Mouse (Mus musculus): Measurements from ENCODE around the gene Dip2c. TPM values are rescaled to one million over a fixed set of nuclear protein-coding genes. Genes with fewer than 3 reads are reported as not detected.
A peak's percentile ranks its signal among the peaks of the same experiment; 100 is the strongest.

Dip2c gene
- polyA plus RNA-seq, 1 experiment from 2014 or later = 2.3 TPM

- no peak overlapping the region for H3K4me2 ChIP-seq (ENCODE audit: low read depth, low read length)
- H3K9ac ChIP-seq (ENCODE audit: low read depth, low read length) = no peak overlapping the region
- H3K27me3 ChIP-seq (replicated peaks; ENCODE audit: control insufficient read depth, insufficient read depth, low read length) = no peaks in the 10 kb centered on the region
- no peak for ATAC-seq
- H3K4me1 ChIP-seq (ENCODE audit: control insufficient read depth, insufficient read depth, low read length) = peaks cover 4% of the 10 kb centered on the region
- H3K9me3 ChIP-seq (ENCODE audit: control insufficient read depth, low read length) = no peaks in the 10 kb centered on the region
- H3K27ac ChIP-seq (ENCODE audit: low read length) = no peak overlapping the region
- H3K36me3 ChIP-seq (ENCODE audit: control insufficient read depth, insufficient read depth, low read length) = no peaks in the 10 kb centered on the region
- no peak overlapping the region for H3K4me3 ChIP-seq (ENCODE audit: low read length)
- 83% methylated on average over 3 of the region's 3 CpGs for WGBS
Measured at GRCm38 (mm10) chr13:9450276-9450675, 173.9 kb downstream of the Dip2c start.

DNA sequence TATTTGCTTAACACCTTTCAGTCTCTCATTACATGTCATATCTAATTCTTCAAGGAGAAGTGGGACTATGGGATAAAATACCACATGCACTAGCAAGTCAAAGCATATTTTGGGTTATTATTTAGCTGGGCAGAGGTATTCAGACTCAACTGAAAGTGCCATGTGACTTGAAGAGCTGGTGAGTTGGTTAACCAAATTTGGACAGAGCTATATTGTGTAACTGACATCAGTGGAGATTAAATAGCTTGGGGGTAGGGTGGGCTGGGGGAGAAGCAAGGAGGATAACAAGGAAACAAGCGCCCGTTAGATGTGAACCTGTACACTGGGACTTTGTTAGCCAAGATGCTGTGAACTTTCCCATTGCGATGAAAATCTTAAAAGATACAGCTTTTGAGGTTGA lies 175.6 kb downstream of the Dip2c start:
- Histone ChIP-seq H3K4me1 (ENCODE audit: control insufficient read depth, insufficient read depth, low read length) (no peaks in the 10 kb centered on the region), H3K9ac (ENCODE audit: low read depth, low read length) (no peak overlapping the region), H3K4me2 (ENCODE audit: low read depth, low read length) (no peak overlapping the region), H3K36me3 (ENCODE audit: control insufficient read depth, insufficient read depth, low read length) (no peaks in the 10 kb centered on the region), H3K9me3 (ENCODE audit: control insufficient read depth, low read length) (no peaks in the 10 kb centered on the region), H3K4me3 (ENCODE audit: low read length) (no peak overlapping the region), H3K27ac (ENCODE audit: low read length) (no peak overlapping the region), H3K27me3 (replicated peaks; ENCODE audit: control insufficient read depth, insufficient read depth, low read length) (no peaks in the 10 kb centered on the region)
- ATAC-seq = no peak
- WGBS = 90% methylated on average over 3 of the region's 3 CpGs

DNA sequence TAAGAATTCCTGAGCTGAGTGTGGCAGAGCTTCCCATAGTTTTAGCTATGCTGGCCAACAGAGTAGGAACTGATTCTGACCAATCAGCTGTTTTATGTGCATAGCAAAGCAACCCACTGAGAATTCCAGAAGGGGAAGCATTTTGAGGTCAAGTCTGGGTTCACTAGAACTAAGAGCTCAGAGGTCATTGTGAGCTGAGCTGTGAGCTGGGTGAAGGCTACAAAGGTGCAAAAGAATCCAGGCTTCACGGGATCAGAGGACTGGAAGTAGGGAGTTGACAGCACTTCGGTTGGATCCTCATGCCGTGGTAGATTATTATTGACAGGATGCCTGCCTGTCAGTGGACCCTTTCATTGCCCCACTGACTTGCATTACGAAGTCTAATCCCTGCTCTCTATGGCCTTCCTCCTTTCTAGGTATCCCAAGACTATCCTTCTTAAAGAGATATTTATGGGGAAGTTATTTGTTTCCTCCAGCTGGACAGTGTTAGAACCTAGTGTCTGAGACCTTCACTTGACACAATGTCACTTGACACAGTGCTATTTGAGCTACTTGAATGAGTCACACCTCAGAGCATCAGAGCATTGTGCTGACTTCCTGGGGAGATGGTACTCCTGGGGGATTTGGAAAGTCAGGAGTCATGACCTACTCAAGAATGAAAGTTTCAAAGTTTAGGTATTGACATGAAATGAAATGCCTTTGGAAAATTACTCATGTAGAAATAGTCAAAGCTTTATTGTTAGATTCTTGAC lies 178.3 kb downstream of the Dip2c start:
- H3K9ac ChIP-seq (ENCODE audit: low read depth, low read length) = no peak overlapping the region
- no peaks in the 10 kb centered on the region for H3K9me3 ChIP-seq (ENCODE audit: control insufficient read depth, low read length)
- no peak overlapping the region for H3K4me3 ChIP-seq (ENCODE audit: low read length)
- H3K4me2 ChIP-seq (ENCODE audit: low read depth, low read length) = no peak overlapping the region
- no peaks in the 10 kb centered on the region for H3K36me3 ChIP-seq (ENCODE audit: control insufficient read depth, insufficient read depth, low read length)
- no peaks in the 10 kb centered on the region for H3K4me1 ChIP-seq (ENCODE audit: control insufficient read depth, insufficient read depth, low read length)
- 68% methylated on average over 4 of the region's 4 CpGs for WGBS
- ATAC-seq = no peak
- no peaks in the 10 kb centered on the region for H3K27me3 ChIP-seq (replicated peaks; ENCODE audit: control insufficient read depth, insufficient read depth, low read length)
- no peak overlapping the region for H3K27ac ChIP-seq (ENCODE audit: low read length)

DNA sequence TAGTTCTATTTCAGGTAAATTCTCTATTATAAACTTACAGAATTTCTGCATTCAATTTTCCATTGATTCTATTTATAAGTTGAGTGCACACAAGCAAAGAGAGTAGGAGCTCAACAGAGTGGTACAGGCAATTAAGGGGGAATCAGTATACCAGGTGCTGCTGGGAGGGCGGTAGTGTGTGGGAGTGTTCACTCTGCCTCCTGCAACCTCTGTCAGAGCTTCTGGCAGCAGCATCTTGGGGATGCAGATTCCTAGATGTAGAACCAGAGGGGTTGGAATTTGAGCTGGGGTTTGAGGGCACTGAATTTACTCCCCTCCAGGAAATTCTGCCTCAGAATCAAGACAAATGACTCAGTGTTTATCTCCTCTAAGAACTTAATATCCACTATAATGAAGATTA lies 179.7 kb downstream of the Dip2c start:
- no peak overlapping the region for H3K27ac ChIP-seq (ENCODE audit: low read length)
- H3K36me3 ChIP-seq (ENCODE audit: control insufficient read depth, insufficient read depth, low read length) = no peaks in the 10 kb centered on the region
- ATAC-seq = no peak
- H3K9ac ChIP-seq (ENCODE audit: low read depth, low read length) = no peak overlapping the region
- H3K9me3 ChIP-seq (ENCODE audit: control insufficient read depth, low read length) = no peaks in the 10 kb centered on the region
- no peak overlapping the region for H3K4me3 ChIP-seq (ENCODE audit: low read length)
- WGBS = 73% methylated on average over 1 of the region's 1 CpGs
- H3K27me3 ChIP-seq (replicated peaks; ENCODE audit: control insufficient read depth, insufficient read depth, low read length) = no peaks in the 10 kb centered on the region
- no peak overlapping the region for H3K4me2 ChIP-seq (ENCODE audit: low read depth, low read length)
- no peaks in the 10 kb centered on the region for H3K4me1 ChIP-seq (ENCODE audit: control insufficient read depth, insufficient read depth, low read length)

- no peak for ATAC-seq
- Histone ChIP-seq H3K4me3 (ENCODE audit: low read length) (no peak overlapping the region), H3K9ac (ENCODE audit: low read depth, low read length) (no peak overlapping the region), H3K9me3 (ENCODE audit: control insufficient read depth, low read length) (no peaks in the 10 kb centered on the region), H3K27me3 (replicated peaks; ENCODE audit: control insufficient read depth, insufficient read depth, low read length) (no peaks in the 10 kb centered on the region), H3K27ac (ENCODE audit: low read length) (no peak overlapping the region), H3K4me1 (ENCODE audit: control insufficient read depth, insufficient read depth, low read length) (no peaks in the 10 kb centered on the region), H3K36me3 (ENCODE audit: control insufficient read depth, insufficient read depth, low read length) (no peaks in the 10 kb centered on the region), H3K4me2 (ENCODE audit: low read depth, low read length) (no peak overlapping the region)
- 85% methylated on average over 8 of the region's 8 CpGs for WGBS
Measured at GRCm38 (mm10) chr13:9457420-9458308, 181.3 kb downstream of the Dip2c start.

DNA sequence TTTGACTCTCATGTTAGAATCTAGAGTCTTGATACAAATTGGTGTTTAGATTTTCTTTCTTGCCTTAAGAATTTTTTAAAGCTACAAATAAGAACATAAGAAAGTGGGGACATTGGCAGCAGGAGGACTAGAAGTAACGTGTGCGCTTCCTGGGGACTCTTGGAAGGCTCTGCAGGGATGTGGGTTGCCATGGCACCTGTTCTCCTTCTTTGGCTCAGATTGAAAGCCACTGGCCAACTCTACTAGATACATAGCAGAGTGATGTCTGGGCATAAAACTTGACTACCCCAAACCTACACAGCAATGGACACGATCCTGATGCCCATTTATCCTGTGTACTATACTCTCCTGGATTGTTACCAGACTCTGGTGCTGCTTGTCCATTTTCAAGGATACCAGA lies 188.1 kb downstream of the Dip2c start:
- H3K27me3 ChIP-seq (replicated peaks; ENCODE audit: control insufficient read depth, insufficient read depth, low read length) = no peaks in the 10 kb centered on the region
- no peak overlapping the region for H3K9ac ChIP-seq (ENCODE audit: low read depth, low read length)
- no peak overlapping the region for H3K27ac ChIP-seq (ENCODE audit: low read length)
- ATAC-seq = no peak
- H3K9me3 ChIP-seq (ENCODE audit: control insufficient read depth, low read length) = no peaks in the 10 kb centered on the region
- H3K4me1 ChIP-seq (ENCODE audit: control insufficient read depth, insufficient read depth, low read length) = no peaks in the 10 kb centered on the region
- no peak overlapping the region for H3K4me3 ChIP-seq (ENCODE audit: low read length)
- H3K36me3 ChIP-seq (ENCODE audit: control insufficient read depth, insufficient read depth, low read length) = no peaks in the 10 kb centered on the region
- no peak overlapping the region for H3K4me2 ChIP-seq (ENCODE audit: low read depth, low read length)
- 90% methylated on average over 3 of the region's 3 CpGs for WGBS

DNA sequence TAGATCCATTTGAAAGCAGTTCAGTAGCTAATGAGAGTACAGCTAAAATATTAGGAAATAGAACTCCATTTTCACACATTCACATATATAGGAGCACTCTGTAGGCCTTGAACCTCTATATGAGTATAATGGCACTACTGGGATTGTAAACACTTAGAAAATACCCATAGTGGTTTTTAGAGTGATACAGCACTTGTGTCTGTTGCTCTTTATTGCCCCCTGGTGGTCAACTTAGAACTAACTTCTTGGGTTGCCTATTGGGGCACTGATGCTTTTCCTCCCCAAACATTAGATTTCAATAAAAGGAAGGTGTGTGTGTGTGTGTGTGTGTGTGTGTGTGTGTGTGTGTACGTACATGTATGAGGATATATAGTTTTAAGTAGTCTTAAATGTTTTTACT lies 190.9 kb downstream of the Dip2c start:
- ATAC-seq = peak; percentile 48; the same call in 1 of the 2 replicates
- no peaks in the 10 kb centered on the region for H3K9me3 ChIP-seq (ENCODE audit: control insufficient read depth, low read length)
- 45% methylated on average over 1 of the region's 1 CpGs for WGBS

GRCm38 (mm10) chr13:9473383-9473782 lies 197.1 kb downstream of the Dip2c start:
- no peaks in the 10 kb centered on the region for H3K9me3 ChIP-seq (ENCODE audit: control insufficient read depth, low read length)
- no peak for ATAC-seq
- no peak overlapping the region for H3K4me2 ChIP-seq (ENCODE audit: low read depth, low read length)
- H3K27ac ChIP-seq (ENCODE audit: low read length) = no peak overlapping the region
- no peaks in the 10 kb centered on the region for H3K27me3 ChIP-seq (replicated peaks; ENCODE audit: control insufficient read depth, insufficient read depth, low read length)
- WGBS = 92% methylated on average over 1 of the region's 1 CpGs
- H3K4me1 ChIP-seq (ENCODE audit: control insufficient read depth, insufficient read depth, low read length) = no peaks in the 10 kb centered on the region
- no peaks in the 10 kb centered on the region for H3K36me3 ChIP-seq (ENCODE audit: control insufficient read depth, insufficient read depth, low read length)
- H3K4me3 ChIP-seq (ENCODE audit: low read length) = no peak overlapping the region
- H3K9ac ChIP-seq (ENCODE audit: low read depth, low read length) = no peak overlapping the region

More for the DNA sequence above, 190.9 kb downstream of the Dip2c start:
- Histone ChIP-seq H3K36me3 (ENCODE audit: control insufficient read depth, insufficient read depth, low read length) (no peaks in the 10 kb centered on the region), H3K4me2 (ENCODE audit: low read depth, low read length) (no peak overlapping the region), H3K27me3 (replicated peaks; ENCODE audit: control insufficient read depth, insufficient read depth, low read length) (no peaks in the 10 kb centered on the region), H3K27ac (ENCODE audit: low read length) (no peak overlapping the region), H3K4me3 (ENCODE audit: low read length) (no peak overlapping the region), H3K4me1 (ENCODE audit: control insufficient read depth, insufficient read depth, low read length) (no peaks in the 10 kb centered on the region), H3K9ac (ENCODE audit: low read depth, low read length) (no peak overlapping the region)

DNA sequence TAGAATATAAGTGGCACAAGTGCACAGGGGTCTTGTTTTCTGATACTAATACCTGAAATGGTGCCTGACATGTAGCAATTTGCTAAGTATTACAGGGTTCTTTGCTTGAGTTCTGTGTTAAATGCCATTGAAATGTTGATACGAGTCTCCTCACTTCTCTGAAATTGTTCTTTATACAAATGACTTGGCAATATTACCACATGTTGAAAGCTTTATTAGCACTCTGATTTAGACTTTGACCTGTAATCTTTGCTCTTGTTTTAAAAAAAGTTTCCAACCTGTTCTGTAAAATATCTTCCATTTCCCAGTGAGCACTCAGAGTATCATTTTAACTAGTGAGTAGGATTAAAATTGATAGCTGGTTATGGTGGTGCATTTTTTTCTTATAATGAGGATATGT lies 205.4 kb downstream of the Dip2c start:
- Histone ChIP-seq H3K4me3 (ENCODE audit: low read length) (no peak overlapping the region), H3K27me3 (replicated peaks; ENCODE audit: control insufficient read depth, insufficient read depth, low read length) (no peaks in the 10 kb centered on the region), H3K9me3 (ENCODE audit: control insufficient read depth, low read length) (no peaks in the 10 kb centered on the region), H3K36me3 (ENCODE audit: control insufficient read depth, insufficient read depth, low read length) (no peaks in the 10 kb centered on the region), H3K4me1 (ENCODE audit: control insufficient read depth, insufficient read depth, low read length) (no peaks in the 10 kb centered on the region), H3K27ac (ENCODE audit: low read length) (no peak overlapping the region), H3K4me2 (ENCODE audit: low read depth, low read length) (no peak overlapping the region), H3K9ac (ENCODE audit: low read depth, low read length) (no peak overlapping the region)
- WGBS = 39% methylated on average over 1 of the region's 1 CpGs
- ATAC-seq = peak; percentile 44; the same call in 1 of the 2 replicates
